Mouse (Mus musculus): ENCODE results near the gene Sp100. TPM values are rescaled to one million over a fixed set of nuclear protein-coding genes. Genes with fewer than 3 reads are reported as not detected.

The Sp100 gene
- total RNA-seq, 1 experiment from 2014 or later: 13.2 TPM

DNA sequence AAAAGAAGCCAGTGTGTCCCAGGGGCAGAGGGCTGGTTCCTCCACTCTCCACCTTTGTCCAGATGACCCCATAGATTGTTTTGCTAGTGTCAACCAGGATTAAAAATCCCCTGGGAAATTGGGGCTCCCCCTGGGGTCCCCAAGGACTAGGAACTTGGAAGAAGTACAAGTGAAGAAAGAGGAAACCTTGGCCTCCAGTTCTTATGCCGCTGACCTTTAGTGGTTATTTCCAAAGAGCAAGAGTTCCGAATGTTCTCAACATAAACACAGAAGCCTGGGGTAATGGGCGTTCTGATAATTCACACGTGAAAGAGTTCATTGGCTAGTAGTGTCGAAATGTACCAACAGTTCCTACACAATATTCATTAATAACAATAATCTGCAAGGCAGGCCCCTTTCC lies 96.7 kb downstream of the Sp100 start:
- peak; percentile 18 for DNase-seq

DNA sequence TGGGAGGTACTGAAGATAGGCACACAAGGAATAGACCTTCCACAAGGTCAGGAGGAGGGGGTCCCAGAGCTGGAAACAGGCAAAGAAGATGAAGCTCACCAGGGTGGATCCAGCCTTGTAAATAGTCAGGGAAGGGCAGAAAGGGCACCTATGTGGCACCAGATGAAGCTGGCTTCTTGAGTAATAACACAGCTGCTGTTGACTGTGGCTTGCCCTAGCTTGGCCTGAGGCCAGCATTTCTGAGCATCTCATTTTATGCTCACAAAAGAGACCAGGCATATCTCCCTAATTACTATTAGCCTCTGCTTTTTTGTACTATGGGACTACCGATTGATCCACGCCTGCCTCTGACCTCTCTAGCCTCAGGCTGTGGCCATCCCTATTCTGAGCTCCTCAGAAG lies 100.0 kb downstream of the Sp100 start:
- DNase-seq: peak; percentile 51

DNA sequence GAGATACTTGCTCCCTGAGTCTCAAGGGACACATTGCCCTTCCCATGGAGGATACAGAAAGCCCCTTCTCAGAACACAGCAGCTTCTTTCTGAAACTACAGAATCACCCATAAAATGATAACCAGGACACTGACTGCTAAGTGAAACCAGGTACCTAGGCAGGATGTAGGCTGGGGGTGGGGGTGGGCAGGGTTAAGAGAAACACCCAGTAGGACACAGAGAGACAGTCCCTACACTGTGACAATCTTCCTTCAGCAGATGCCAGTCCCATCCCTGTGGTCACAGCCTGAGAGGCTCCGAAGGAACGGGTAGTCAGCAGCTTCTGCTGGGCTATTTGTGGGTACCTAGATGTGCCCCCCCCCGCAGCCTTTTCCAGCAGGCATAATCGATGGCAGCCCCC lies 100.9 kb downstream of the Sp100 start:
- DNase-seq: no peak

DNA sequence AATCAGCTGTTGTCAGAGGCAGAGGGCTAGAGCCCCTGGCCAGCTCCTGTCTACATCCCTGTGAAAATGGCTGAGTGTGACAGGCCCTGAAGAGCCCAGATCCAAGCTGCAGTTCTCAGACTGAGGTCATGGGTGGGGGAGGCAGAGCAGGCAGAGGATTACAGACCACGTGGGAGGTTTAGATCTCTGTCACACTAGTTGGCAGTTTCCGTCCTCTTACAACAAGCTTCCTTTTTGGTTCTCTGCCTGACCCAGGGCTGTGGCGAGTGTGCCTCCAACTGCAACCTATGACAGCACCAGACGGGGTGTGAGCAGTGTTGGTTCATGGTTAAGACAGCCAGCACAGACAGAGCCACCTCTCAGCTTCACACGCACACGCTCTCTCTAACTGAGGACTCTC lies 101.7 kb downstream of the Sp100 start:
- peak; percentile 75 for DNase-seq

GRCm38 (mm10) chr1:85751932-85752680 lies 102.3 kb downstream of the Sp100 start:
- peak; percentile 26 for DNase-seq

DNA sequence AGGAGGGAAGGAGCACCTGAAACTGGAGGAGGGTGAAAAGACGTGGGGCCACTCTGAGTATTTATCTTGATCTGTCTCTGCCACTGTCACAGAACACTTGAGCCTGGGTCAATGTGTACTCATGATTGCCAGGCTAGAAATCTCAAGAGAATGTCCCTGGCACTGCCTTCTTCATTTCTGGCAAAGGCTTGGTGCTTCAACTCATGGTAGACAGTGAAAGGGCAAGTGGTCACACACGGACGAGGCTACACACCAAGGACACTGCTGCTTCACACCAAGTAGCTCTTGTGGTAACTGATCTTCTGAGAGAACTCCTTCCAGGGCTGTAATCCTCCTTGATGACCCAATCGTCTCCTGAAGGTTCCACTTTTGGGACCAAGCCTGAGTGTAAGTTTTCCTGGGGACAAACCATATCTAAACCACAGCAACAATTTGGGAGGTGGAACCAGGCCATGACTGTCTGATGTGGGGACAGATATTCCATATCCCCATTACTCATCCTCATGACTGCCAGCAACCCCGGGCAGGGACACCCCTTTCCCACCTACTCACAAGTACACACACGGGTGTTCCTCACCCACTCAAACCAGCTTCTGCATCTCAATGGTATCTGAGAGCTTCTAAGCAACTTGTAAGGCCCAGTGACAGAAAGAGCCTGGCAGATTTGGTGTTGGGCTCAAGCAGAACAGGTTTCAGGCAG lies 107.9 kb downstream of the Sp100 start:
- DNase-seq: peak; percentile 22

- no peak for DNase-seq
Measured at GRCm38 (mm10) chr1:85758231-85758968, 108.6 kb downstream of the Sp100 start.

DNA sequence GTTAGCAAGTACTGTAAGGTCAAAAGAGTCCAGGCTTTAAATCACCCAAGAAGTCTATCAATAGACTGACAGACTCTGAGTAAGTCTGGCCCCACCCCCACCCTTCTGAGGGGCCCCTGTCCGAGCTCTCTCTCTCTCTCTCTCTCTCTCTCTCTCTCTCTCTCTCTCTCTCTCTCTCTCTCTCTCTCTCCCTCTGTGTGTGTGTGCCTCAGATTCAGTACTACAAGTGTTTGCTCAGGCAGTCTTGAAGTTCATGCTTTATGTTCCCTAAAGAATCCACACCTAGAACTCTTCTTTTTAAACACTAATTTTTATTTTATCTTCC lies 109.1 kb downstream of the Sp100 start:
- no peak for DNase-seq

Small RNAs within 50 kb of the gene (microRNA-seq; reads per million reads assigned to microRNA genes)
- gene Mir8096: 0 to 0.43 reads per million in 2 experiments

Other genes starting within 250 kb of the Sp100 start
- gene G530012D18Rik, start 74.3 kb upstream of the Sp100 start, total RNA-seq (2021): not detected in 2 replicates
- 4.3 and 11.3 TPM in 2 replicates for gene Sp110, start 51.2 kb upstream of the Sp100 start, total RNA-seq (2021)
- 3.1 and 7.9 TPM in 2 replicates for gene Sp140, start 49.6 kb upstream of the Sp100 start, total RNA-seq (2021)
- gene A630001G21Rik, start 128.7 kb downstream of the Sp100 start, total RNA-seq (2021): 0.59 and 3.8 TPM in 2 replicates
- gene Cab39, start 143.5 kb downstream of the Sp100 start, total RNA-seq (2021): 115 and 132 TPM in 2 replicates
- 329 and 361 TPM in 2 replicates for gene Itm2c, start 244.3 kb downstream of the Sp100 start, total RNA-seq (2021)

Data from adrenal gland, postnatal 14 days (tissue).